Mouse (Mus musculus) testis, adult 2 months (tissue): ENCODE measurements around the gene Shroom1. TPM values are rescaled to one million over a fixed set of nuclear protein-coding genes. Genes with fewer than 3 reads are reported as not detected.

ENCODE experiments used
- H3K27ac ChIP-seq: fragments of 200-500 bp; 2 replicates; pipeline ENCODE4 v1.5.1; 2012; ENCODE audit warnings: low read depth, low read length; ENCODE audit not compliant: control insufficient read depth, insufficient read depth
- H3K27me3 ChIP-seq: fragments of 200-500 bp; 2 replicates; pipeline ENCODE4 v1.6.1; 2012; ENCODE audit warnings: mild to moderate bottlenecking, low read length, moderate library complexity; ENCODE audit not compliant: control insufficient read depth, insufficient read depth
- H3K36me3 ChIP-seq: fragments of 200-500 bp; 2 replicates; pipeline ENCODE4 v1.6.1; 2012; ENCODE audit warnings: mild to moderate bottlenecking, low read length; ENCODE audit not compliant: control insufficient read depth, insufficient read depth
- H3K4me1 ChIP-seq: fragments of 200-500 bp; 2 replicates; pipeline ENCODE4 v1.6.1; 2012; ENCODE audit warnings: low read length; ENCODE audit not compliant: control insufficient read depth, insufficient read depth
- H3K4me3 ChIP-seq: fragments of 200-500 bp; 2 replicates; pipeline ENCODE4 v1.5.1; 2012; ENCODE audit warnings: low read depth, mild to moderate bottlenecking, low read length, moderate library complexity, mixed read lengths; ENCODE audit not compliant: control insufficient read depth
- CTCF ChIP-seq: fragments of 200-500 bp; IDR thresholded peaks from 2 replicates; pipeline ENCODE4 v1.5.1; 2012; ENCODE audit warnings: low read depth, mild to moderate bottlenecking, inconsistent platforms, low read length, moderate library complexity; ENCODE audit not compliant: control insufficient read depth, insufficient read depth, insufficient replicate concordance
- POLR2A ChIP-seq: fragments of 200-500 bp; IDR thresholded peaks from 2 replicates; pipeline ENCODE4 v1.6.1; 2012; ENCODE audit warnings: low read depth, mild to moderate bottlenecking, inconsistent platforms, low read length, moderate library complexity; ENCODE audit not compliant: control insufficient read depth
- polyA plus RNA-seq: library from polyadenylated mRNA; depleted of rRNA; stranded (reverse); fragments of >200 nt; gene quantifications from 2 replicates; pipeline ENCODE4 v1.2.3, GENCODE M21; 2012

Shroom1 gene
- polyA plus RNA-seq, 1 experiment = 0.41 TPM

GRCm38 (mm10) chr11:53493243-53493955 lies 36.4 kb downstream of the Shroom1 start:
- Histone ChIP-seq H3K27me3 (no peaks in the 10 kb centered on the region), H3K4me3 (no peak overlapping the region), H3K4me1 (no peaks in the 10 kb centered on the region), H3K36me3 (no peaks in the 10 kb centered on the region), H3K27ac (no peak overlapping the region)
- TF ChIP-seq POLR2A (no peak), CTCF (no peak)

DNA sequence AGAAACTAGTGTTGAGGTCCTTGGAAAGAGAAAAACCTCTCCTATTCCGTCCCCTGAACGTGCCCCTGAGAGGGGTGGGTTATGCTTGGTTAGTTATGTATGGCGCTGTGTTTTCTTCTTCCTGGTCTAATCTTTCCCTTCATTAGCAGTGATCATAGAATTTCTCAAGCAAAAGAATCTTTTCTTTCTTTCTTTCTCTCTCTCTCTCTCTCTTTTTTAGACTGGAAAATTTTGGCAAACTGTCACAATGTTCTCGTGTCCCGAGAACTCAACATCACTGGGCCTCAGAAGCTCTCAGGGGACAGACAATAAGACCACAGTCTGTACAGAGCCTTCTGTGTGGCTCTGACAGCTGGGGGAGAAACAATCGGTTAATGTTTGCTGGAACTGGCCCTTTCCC lies 38.4 kb downstream of the Shroom1 start:
- no peaks in the 10 kb centered on the region for H3K4me1 ChIP-seq
- no peaks in the 10 kb centered on the region for H3K36me3 ChIP-seq
- H3K27ac ChIP-seq = no peak overlapping the region
- no peak overlapping the region for H3K4me3 ChIP-seq
- no peaks in the 10 kb centered on the region for H3K27me3 ChIP-seq
- TF ChIP-seq CTCF (no peak), POLR2A (no peak)

DNA sequence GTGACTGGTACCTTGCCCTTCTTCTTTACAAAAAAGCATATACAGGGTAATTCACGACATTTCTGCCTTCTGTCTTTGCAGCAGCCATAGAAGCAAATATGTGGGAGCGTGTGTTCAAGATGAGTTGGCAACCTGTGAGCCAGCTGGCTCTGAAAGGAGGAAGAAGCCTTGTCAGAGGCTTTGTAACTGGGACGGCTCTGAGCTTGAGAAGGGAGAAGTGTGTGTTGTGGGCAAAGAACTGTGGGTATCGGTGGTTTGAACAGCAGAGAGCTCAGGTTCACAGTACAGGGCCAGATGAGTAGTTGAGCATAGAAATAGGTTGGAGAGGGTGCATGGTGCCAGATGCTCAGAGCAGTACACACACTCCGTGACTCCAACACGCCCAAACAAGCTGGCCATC lies 39.9 kb downstream of the Shroom1 start:
- no peaks in the 10 kb centered on the region for H3K4me1 ChIP-seq
- TF ChIP-seq POLR2A (no peak), CTCF (no peak)
- no peak overlapping the region for H3K4me3 ChIP-seq
- no peaks in the 10 kb centered on the region for H3K27me3 ChIP-seq
- H3K36me3 ChIP-seq = no peaks in the 10 kb centered on the region
- H3K27ac ChIP-seq = no peak overlapping the region

- no peak overlapping the region for H3K4me3 ChIP-seq
- no peaks in the 10 kb centered on the region for H3K36me3 ChIP-seq
- no peak overlapping the region for H3K27ac ChIP-seq
- TF ChIP-seq CTCF (no peak), POLR2A (no peak)
- H3K27me3 ChIP-seq = no peaks in the 10 kb centered on the region
- H3K4me1 ChIP-seq = no peaks in the 10 kb centered on the region
These were observed 43.6 kb downstream of the Shroom1 start for GRCm38 (mm10) chr11:53500569-53500968.

DNA sequence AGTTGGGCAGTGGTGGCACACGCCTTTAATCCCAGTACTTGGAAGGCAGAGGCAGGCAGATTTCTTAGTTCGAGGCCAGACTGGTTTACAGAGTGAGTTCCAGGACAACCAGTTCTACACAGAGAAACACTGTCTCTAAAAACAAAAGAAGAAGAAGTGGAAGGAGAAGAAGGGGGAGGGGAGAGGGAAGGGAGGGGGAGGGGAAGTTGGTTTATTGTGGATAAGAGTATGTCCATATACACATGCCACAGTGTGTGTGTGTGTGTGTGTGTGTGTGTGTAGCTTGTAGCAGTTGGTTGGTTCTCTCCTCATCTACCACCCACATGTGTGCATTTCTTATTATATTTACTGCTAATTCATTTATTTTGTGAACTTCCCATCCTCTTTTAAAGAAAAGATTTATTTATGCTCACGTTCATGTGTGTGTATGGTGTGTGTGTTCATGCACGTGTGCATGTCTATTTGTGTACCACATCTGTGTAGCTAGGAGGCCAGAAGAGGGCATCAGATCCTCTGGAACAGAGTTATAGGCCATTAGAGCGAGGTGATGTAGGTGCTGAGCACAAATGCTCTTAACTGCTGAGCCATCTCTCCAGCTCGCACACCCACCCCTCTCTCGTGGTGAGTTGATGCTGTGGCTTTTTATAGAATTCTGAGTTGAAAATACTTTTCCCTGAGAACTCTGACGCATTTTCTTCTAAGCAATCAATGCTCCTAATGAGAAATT lies 45.2 kb downstream of the Shroom1 start:
- H3K27me3 ChIP-seq = no peaks in the 10 kb centered on the region
- H3K27ac ChIP-seq = no peak overlapping the region
- H3K4me1 ChIP-seq = no peaks in the 10 kb centered on the region
- TF ChIP-seq POLR2A = no peak
- no peak for TF ChIP-seq CTCF
- H3K4me3 ChIP-seq = no peak overlapping the region
- no peaks in the 10 kb centered on the region for H3K36me3 ChIP-seq

DNA sequence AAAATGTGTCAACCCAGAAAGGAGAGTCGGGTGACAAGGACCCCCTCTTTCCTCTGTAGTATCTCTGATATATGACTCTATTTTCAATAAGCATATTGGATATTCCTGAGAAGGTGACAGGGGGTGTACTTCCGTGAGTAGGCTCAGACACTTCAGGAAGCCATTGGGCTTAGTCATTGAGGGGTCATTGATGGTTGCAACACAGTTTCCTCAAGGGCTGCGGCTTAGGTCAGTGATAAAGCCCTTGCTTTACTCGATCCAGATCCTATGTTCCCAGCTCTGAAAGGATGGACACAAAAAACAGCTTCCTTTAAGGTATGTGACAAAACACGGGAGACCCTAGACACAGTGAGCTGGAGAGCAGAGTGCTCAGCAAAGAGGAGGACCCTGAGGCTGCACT lies 46.7 kb downstream of the Shroom1 start:
- TF ChIP-seq CTCF = no peak
- no peak for TF ChIP-seq POLR2A
- Histone ChIP-seq H3K27me3 (no peaks in the 10 kb centered on the region), H3K4me1 (no peaks in the 10 kb centered on the region), H3K27ac (no peak overlapping the region), H3K4me3 (no peak overlapping the region), H3K36me3 (no peaks in the 10 kb centered on the region)

- Histone ChIP-seq H3K27ac (no peak overlapping the region), H3K4me1 (no peaks in the 10 kb centered on the region), H3K4me3 (no peak overlapping the region), H3K36me3 (no peaks in the 10 kb centered on the region), H3K27me3 (no peaks in the 10 kb centered on the region)
- TF ChIP-seq POLR2A (no peak), CTCF (no peak)
These were observed 47.4 kb downstream of the Shroom1 start for GRCm38 (mm10) chr11:53504376-53504775.
